Mouse (Mus musculus): ENCODE measurements around the gene Stat6.

Gene Stat6

DNA sequence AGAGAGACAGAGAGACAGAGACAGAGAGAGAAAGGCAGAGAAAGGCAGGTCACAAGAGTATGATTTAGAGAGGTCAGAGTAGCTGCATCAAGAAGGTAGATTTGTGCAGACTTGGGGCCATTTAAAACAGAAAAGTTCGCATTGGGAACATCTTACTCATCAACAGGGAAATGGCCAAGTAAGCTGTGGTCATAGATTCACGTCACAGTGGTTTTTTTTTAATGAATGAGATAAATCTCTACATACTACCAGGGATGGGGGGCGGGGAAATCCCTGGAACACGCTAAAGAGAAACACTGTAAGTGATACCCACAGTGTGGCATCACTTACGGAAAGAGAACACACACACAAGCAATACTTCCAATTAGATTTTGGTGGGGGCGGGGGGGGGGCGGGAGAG, 35.7 kb upstream of the Stat6 start:
- DNase-seq (ENCODE audit: low read depth, low spot score), result no peak
- no peaks in the 10 kb centered on the region for H3K36me3 ChIP-seq (ENCODE audit: control insufficient read depth, insufficient read depth, low read length, poor library complexity, severe bottlenecking)

DNA sequence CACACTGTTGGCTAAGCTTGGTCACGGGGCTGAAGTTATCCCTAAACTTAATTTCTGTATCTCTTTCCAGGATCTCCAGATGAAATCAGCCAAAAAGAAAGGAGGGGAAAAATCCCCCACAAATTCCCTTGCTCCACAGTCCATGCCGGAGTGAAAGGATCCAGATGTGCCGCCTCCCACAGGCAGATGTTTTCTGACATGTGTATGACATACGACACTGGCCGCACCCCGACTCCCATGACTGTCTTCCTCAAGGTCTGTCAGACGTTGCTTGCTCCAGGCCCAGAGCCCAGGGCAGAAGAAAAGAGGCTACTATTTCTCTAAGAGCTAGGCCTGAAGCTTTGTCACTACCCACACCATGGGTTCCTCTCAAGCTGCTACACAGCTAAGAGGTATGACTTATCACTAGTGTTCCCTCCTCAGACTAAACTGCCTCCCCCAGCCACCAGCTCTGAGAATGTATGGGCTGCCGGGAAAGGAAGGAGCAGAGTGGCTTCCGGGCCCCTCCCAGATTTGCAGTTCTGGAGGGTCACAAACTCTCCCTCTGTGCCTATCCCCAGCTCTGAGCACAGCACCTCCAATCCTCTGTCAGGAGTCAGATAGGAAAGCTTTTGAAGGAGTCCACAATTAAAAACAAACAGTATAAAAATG, 33.2 kb upstream of the Stat6 start:
- no peak for DNase-seq (ENCODE audit: low read depth, low spot score)
- no peaks in the 10 kb centered on the region for H3K36me3 ChIP-seq (ENCODE audit: control insufficient read depth, insufficient read depth, low read length, poor library complexity, severe bottlenecking)
- no peaks in the 10 kb centered on the region for H3K27me3 ChIP-seq (ENCODE audit: control insufficient read depth, insufficient read depth, low read length, poor library complexity, severe bottlenecking)

More for the DNA sequence above, 35.7 kb upstream of the Stat6 start:
- no peaks in the 10 kb centered on the region for H3K27me3 ChIP-seq (ENCODE audit: control insufficient read depth, insufficient read depth, low read length, poor library complexity, severe bottlenecking)

DNA sequence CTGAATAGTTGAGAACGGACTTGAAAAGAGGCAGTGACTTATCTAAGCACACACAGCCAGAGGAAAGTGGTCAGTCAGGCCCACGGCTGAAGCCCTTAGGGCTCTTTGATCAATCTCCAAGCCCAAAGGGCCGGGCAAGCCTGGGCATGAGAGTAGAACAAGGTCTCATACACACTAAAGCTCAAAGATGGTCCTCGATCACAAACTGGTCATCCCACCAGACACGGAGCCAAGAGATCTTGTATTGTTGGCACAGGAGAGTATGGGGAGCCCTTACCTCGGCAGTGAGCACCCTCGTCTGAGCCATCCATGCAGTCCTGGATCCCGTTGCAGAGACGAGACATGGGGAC, 32.7 kb upstream of the Stat6 start:
- H3K27me3 ChIP-seq (ENCODE audit: control insufficient read depth, insufficient read depth, low read length, poor library complexity, severe bottlenecking), result no peaks in the 10 kb centered on the region
- no peak for DNase-seq (ENCODE audit: low read depth, low spot score)
- no peaks in the 10 kb centered on the region for H3K36me3 ChIP-seq (ENCODE audit: control insufficient read depth, insufficient read depth, low read length, poor library complexity, severe bottlenecking)

GRCm38 (mm10) chr10:127612079-127612775, 30.6 kb upstream of the Stat6 start:
- DNase-seq (ENCODE audit: low read depth, low spot score), result no peak
- Histone ChIP-seq H3K36me3 (ENCODE audit: control insufficient read depth, insufficient read depth, low read length, poor library complexity, severe bottlenecking) (no peaks in the 10 kb centered on the region), H3K27me3 (ENCODE audit: control insufficient read depth, insufficient read depth, low read length, poor library complexity, severe bottlenecking) (no peaks in the 10 kb centered on the region)

DNA sequence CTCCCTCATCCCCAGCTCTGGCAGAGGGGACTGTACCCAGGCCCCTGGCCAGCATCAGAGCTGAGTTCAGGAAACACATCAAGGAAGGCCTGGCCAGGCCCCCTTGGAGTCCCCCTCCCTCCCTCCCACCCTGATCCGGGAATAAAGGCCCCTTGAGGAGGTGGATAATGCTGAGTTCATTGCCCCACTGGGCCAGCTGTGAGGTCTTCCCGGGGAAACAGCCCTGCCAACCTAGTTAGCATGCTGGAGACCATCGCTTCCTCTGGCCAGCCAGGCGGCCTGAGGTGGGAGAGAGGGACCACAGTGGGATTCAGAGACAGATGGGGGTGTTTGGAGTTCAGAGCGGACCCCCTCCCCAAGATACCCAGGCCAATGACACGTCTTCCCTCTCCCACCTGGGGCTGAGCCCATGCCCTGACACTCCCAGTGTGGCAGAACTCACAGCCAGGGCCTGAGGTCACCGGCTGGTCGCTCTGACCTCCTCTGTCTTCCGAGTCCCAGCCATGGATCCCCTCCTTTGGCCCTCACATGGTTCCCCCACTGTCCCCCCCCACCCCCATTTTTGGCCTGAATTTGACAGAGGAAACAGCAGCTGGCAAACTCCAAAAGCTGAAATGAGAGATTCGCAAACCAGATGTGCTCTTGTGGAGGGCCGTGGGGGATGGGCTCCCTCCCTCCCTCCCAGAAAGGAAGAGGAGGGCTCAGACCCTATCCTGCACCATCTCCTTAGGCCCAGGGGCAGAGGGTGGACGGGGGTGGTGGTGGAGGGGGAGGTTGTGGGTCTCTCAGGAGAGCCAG, 28.4 kb upstream of the Stat6 start:
- no peak for DNase-seq (ENCODE audit: low read depth, low spot score)
- no peaks in the 10 kb centered on the region for H3K27me3 ChIP-seq (ENCODE audit: control insufficient read depth, insufficient read depth, low read length, poor library complexity, severe bottlenecking)
- H3K36me3 ChIP-seq (ENCODE audit: control insufficient read depth, insufficient read depth, low read length, poor library complexity, severe bottlenecking), result no peaks in the 10 kb centered on the region

GRCm38 (mm10) chr10:127615034-127615374, 27.8 kb upstream of the Stat6 start:
- no peak for DNase-seq (ENCODE audit: low read depth, low spot score)
- Histone ChIP-seq H3K36me3 (ENCODE audit: control insufficient read depth, insufficient read depth, low read length, poor library complexity, severe bottlenecking) (no peaks in the 10 kb centered on the region), H3K27me3 (ENCODE audit: control insufficient read depth, insufficient read depth, low read length, poor library complexity, severe bottlenecking) (no peaks in the 10 kb centered on the region)

DNA sequence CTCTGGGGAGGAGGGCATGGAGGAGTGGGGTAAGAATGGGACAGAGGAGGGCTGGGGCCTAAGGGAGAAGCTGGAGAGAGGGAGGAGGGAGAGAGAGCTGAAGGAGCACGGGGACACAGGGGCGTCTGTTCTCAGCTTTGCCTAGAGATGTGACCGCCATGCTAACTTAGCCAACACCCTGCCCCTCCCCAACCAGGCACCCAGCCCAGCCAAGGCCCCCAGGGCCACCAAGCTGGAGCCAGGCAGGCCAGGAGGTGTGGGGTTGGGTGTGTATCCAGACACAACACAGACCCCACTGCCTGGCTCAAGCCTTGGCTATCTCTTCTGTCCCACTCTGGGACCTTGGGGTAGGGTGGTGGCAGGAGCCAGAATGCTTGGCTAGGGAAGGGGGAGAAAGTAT, 27.2 kb upstream of the Stat6 start:
- Histone ChIP-seq H3K27me3 (ENCODE audit: control insufficient read depth, insufficient read depth, low read length, poor library complexity, severe bottlenecking) (peaks cover 1% of the 10 kb centered on the region; the same call in 1 of the 2 replicates), H3K36me3 (ENCODE audit: control insufficient read depth, insufficient read depth, low read length, poor library complexity, severe bottlenecking) (no peaks in the 10 kb centered on the region)
- no peak for DNase-seq (ENCODE audit: low read depth, low spot score)

DNA sequence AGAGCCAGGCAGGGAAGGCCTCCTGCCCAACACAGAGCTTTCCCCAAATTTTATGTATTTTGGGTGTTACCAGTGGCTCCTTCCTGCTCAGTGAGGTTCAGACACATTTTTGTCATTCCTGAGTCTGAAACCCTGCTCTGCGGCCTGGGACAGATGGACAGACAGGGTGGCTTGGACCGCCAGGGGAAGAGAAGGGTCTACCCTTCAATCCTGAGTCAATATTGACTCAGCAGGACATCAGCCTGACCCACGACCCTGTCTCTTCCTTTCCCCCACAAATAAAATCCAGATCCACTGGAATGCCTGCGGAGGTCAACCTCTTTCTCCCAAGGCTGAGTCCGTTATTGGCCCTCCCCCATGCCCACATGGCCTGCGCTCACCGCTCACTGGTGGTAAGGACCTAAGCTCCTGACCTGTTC, 26.5 kb upstream of the Stat6 start:
- peaks cover 3% of the 10 kb centered on the region; the same call in 1 of the 2 replicates for H3K27me3 ChIP-seq (ENCODE audit: control insufficient read depth, insufficient read depth, low read length, poor library complexity, severe bottlenecking)
- H3K36me3 ChIP-seq (ENCODE audit: control insufficient read depth, insufficient read depth, low read length, poor library complexity, severe bottlenecking), result no peaks in the 10 kb centered on the region
- no peak for DNase-seq (ENCODE audit: low read depth, low spot score)

DNA sequence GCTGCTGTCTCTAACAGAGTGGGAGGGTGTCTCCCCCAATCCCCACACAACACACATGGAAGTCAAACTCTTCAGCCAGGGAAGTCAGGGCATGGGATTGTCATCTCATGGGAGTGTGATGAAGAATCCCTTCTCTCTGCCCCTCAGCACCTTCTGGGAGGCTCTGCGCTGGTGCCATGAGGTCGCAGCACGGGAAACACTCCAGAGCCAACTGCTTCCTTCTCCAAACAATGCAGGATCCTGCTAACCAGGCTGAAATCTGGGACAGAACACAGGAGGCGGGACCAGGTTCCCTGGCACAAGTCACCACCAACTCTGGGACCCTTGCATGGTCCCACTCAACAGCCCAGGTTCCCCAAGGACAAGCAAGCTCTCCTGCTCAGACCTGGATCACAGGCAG, 25.5 kb upstream of the Stat6 start:
- no peak for DNase-seq (ENCODE audit: low read depth, low spot score)
- H3K27me3 ChIP-seq (ENCODE audit: control insufficient read depth, insufficient read depth, low read length, poor library complexity, severe bottlenecking), result peaks cover 3% of the 10 kb centered on the region; the same call in 1 of the 2 replicates
- H3K36me3 ChIP-seq (ENCODE audit: control insufficient read depth, insufficient read depth, low read length, poor library complexity, severe bottlenecking), result no peaks in the 10 kb centered on the region

- Histone ChIP-seq H3K36me3 (ENCODE audit: control insufficient read depth, insufficient read depth, low read length, poor library complexity, severe bottlenecking) (no peaks in the 10 kb centered on the region), H3K27me3 (ENCODE audit: control insufficient read depth, insufficient read depth, low read length, poor library complexity, severe bottlenecking) (peaks cover 3% of the 10 kb centered on the region; the same call in 1 of the 2 replicates)
- DNase-seq (ENCODE audit: low read depth, low spot score), result no peak
These were observed 24.6 kb upstream of the Stat6 start for GRCm38 (mm10) chr10:127618173-127618572.

- H3K36me3 ChIP-seq (ENCODE audit: control insufficient read depth, insufficient read depth, low read length, poor library complexity, severe bottlenecking), result no peaks in the 10 kb centered on the region
- peaks cover 3% of the 10 kb centered on the region; the same call in 1 of the 2 replicates for H3K27me3 ChIP-seq (ENCODE audit: control insufficient read depth, insufficient read depth, low read length, poor library complexity, severe bottlenecking)
- no peak for DNase-seq (ENCODE audit: low read depth, low spot score)
These were observed 23.6 kb upstream of the Stat6 start for GRCm38 (mm10) chr10:127619119-127619721.

GRCm38 (mm10) chr10:127619941-127620405, 22.8 kb upstream of the Stat6 start:
- H3K36me3 ChIP-seq (ENCODE audit: control insufficient read depth, insufficient read depth, low read length, poor library complexity, severe bottlenecking), result no peaks in the 10 kb centered on the region
- no peak for DNase-seq (ENCODE audit: low read depth, low spot score)

GRCm38 (mm10) chr10:127620406-127621190, 22.2 kb upstream of the Stat6 start, which contains the start of gene Lrp1:
Lrp1 (minus strand) TSS chr10:127621148.
- peaks cover 3% of the 10 kb centered on the region; the same call in 1 of the 2 replicates for H3K27me3 ChIP-seq (ENCODE audit: control insufficient read depth, insufficient read depth, low read length, poor library complexity, severe bottlenecking)
- H3K36me3 ChIP-seq (ENCODE audit: control insufficient read depth, insufficient read depth, low read length, poor library complexity, severe bottlenecking), result no peaks in the 10 kb centered on the region
- peak; percentile 28 for DNase-seq (ENCODE audit: low read depth, low spot score)

More at GRCm38 (mm10) chr10:127619941-127620405, 22.8 kb upstream of the Stat6 start:
- peaks cover 3% of the 10 kb centered on the region; the same call in 1 of the 2 replicates for H3K27me3 ChIP-seq (ENCODE audit: control insufficient read depth, insufficient read depth, low read length, poor library complexity, severe bottlenecking)

Measured in splenic B cell, adult 2 months (primary cell).